ENCODE assay signal across 24 mouse cellular contexts in the genomic region with DNA sequence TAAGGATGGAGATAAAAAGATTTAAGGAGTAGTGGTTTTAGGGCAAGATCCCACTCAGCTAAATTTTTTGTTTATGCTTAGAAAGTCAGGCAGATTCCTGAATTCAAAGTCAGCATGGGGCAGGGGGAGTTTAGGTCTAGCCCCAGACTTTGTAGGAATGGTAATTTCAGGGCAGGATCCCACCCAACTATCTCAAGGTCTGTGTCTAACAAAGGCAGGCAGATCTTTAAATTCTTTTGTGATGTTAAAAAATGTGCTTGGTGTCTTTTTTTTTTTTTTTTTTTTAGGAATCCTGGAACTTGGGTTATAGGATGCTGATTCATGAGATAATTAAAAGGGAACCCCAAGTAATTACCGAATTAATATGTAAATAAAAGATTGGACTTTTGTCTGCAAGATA.
"Had no signal": no experiment of that assay in that cellular context is flagged by ENCODE, and none has a peak within 500 bp of the region (broad histone marks: within the 10 kb centered on the region; RNA-seq: fewer than 3 reads in every experiment).

No protein-coding gene starts in this region.

- H3K36me3 ChIP-seq: embryonic facial prominence, embryonic 10.5 days; embryonic facial prominence, embryonic 12.5 days; embryonic facial prominence, embryonic 13.5 days; embryonic facial prominence, embryonic 15.5 days; forebrain, embryonic 10.5 days; forebrain, embryonic 12.5 days; forebrain, embryonic 15.5 days; heart, embryonic 10.5 days had no signal

- H3K4me3 ChIP-seq: embryonic facial prominence, embryonic 10.5 days; embryonic facial prominence, embryonic 12.5 days; embryonic facial prominence, embryonic 13.5 days; embryonic facial prominence, embryonic 15.5 days; erythroblast, embryonic 14.5 days; forebrain, embryonic 10.5 days; forebrain, embryonic 12.5 days; forebrain, embryonic 13.5 days; forebrain, embryonic 15.5 days; gastrocnemius, adult 2 months; heart, embryonic 10.5 days had no signal

- H3K27me3 ChIP-seq: embryonic facial prominence, embryonic 12.5 days; embryonic facial prominence, embryonic 13.5 days; embryonic facial prominence, embryonic 15.5 days; forebrain, embryonic 12.5 days; forebrain, embryonic 13.5 days; forebrain, embryonic 15.5 days had no signal

- DNase-seq: cerebellum, adult 9-11 months; cerebellum, postnatal 25 days; cerebellum, postnatal 36 days; embryo, embryonic 11 days; forebrain, postnatal 0 days; gastrocnemius, adult 2 months; gastrocnemius, postnatal 10 days; gastrocnemius, postnatal 14 days; gastrocnemius, postnatal 36 days; heart, adult 11 months; heart, adult 18-20 months had no signal

- H3K4me2 ChIP-seq: embryonic facial prominence, embryonic 12.5 days; embryonic facial prominence, embryonic 13.5 days; embryonic facial prominence, embryonic 15.5 days; forebrain, embryonic 12.5 days; forebrain, embryonic 13.5 days; forebrain, embryonic 15.5 days; heart, embryonic 11.5 days had no signal

- H3K4me1 ChIP-seq: embryonic facial prominence, embryonic 12.5 days; embryonic facial prominence, embryonic 15.5 days; forebrain, embryonic 10.5 days; forebrain, embryonic 12.5 days; forebrain, embryonic 13.5 days; forebrain, embryonic 15.5 days; heart, embryonic 10.5 days had no signal

- H3K27ac ChIP-seq: embryonic facial prominence, embryonic 10.5 days; embryonic facial prominence, embryonic 12.5 days; embryonic facial prominence, embryonic 13.5 days; embryonic facial prominence, embryonic 15.5 days; forebrain, embryonic 10.5 days; forebrain, embryonic 12.5 days; forebrain, embryonic 13.5 days; forebrain, embryonic 15.5 days; gastrocnemius, adult 2 months; heart, embryonic 10.5 days had no signal

- H3K9ac ChIP-seq: embryonic facial prominence, embryonic 12.5 days; embryonic facial prominence, embryonic 13.5 days; embryonic facial prominence, embryonic 15.5 days; forebrain, embryonic 12.5 days; forebrain, embryonic 13.5 days; forebrain, embryonic 15.5 days; forebrain, postnatal 0 days had no signal

- ATAC-seq: forebrain, embryonic 13.5 days; forebrain, embryonic 14.5 days; forebrain, embryonic 15.5 days; forebrain, embryonic 16.5 days; forebrain, postnatal 0 days had no signal

- H3K9me3 ChIP-seq: embryonic facial prominence, embryonic 10.5 days; embryonic facial prominence, embryonic 12.5 days; embryonic facial prominence, embryonic 15.5 days; forebrain, embryonic 10.5 days; forebrain, embryonic 12.5 days; forebrain, embryonic 13.5 days; forebrain, embryonic 15.5 days; heart, embryonic 10.5 days had no signal
